In the genomic region with DNA sequence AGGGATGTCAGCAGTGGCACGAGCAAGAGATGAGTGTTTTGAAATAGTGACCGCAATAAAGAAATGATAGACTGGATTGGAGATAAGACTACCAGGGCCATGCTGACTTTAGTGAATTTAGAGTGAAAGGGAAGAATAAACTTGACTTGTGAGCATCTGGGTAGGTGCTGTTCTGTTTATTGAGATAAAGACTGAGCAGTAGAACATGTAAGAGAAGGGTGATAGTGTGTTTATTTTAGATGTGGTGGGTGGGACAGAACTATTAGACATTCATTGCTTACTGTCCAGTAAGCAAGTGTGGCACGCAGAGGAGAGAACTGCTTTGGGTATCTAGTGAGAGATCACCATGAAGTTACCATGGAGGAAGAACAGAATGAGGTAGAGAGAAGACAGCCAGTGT, we compare ENCODE assay signal across 23 mouse cellular contexts.
"Had no signal": no experiment of that assay in that cellular context is flagged by ENCODE, and none has a peak within 500 bp of the region (broad histone marks: within the 10 kb centered on the region; RNA-seq: fewer than 3 reads in every experiment).

No protein-coding gene starts in this region.

- ATAC-seq: hindbrain, embryonic 16.5 days; inflammation-experienced regulatory T-cells, adult 6 months; intestine, embryonic 16.5 days had no signal

- H3K9ac ChIP-seq: heart, embryonic 12.5 days; hindbrain, embryonic 12.5 days; hindbrain, embryonic 14.5 days; limb, embryonic 13.5 days; limb, embryonic 15.5 days had no signal

- H3K4me2 ChIP-seq: heart, embryonic 12.5 days; hindbrain, embryonic 12.5 days; hindbrain, embryonic 14.5 days; limb, embryonic 13.5 days; limb, embryonic 15.5 days had no signal

- H3K27ac ChIP-seq: gastrocnemius, adult 2 months; heart, embryonic 10.5 days; hindbrain, embryonic 10.5 days; hindbrain, embryonic 12.5 days; hindbrain, embryonic 14.5 days; layer of hippocampus, adult 2 months; left cerebral cortex, adult 2 months; limb, embryonic 13.5 days; limb, embryonic 15.5 days had no signal

- H3K27me3 ChIP-seq: heart, embryonic 12.5 days; hindbrain, embryonic 12.5 days; limb, embryonic 13.5 days; limb, embryonic 15.5 days had no signal

- H3K36me3 ChIP-seq: heart, embryonic 10.5 days; hindbrain, embryonic 10.5 days; hindbrain, embryonic 12.5 days; limb, embryonic 13.5 days; limb, embryonic 15.5 days had no signal

- H3K4me1 ChIP-seq: hindbrain, embryonic 10.5 days; hindbrain, embryonic 12.5 days; limb, embryonic 15.5 days had no signal

- DNase-seq: gastrocnemius, adult 2 months; gastrocnemius, postnatal 10 days; gastrocnemius, postnatal 25 days; heart, adult 18-20 months; heart, postnatal 10 days; heart, postnatal 4 days; kidney, adult 18-20 months; kidney, adult 8-10 months; kidney, postnatal 10 days; kidney, postnatal 25 days; kidney, postnatal 4 days had no signal

- H3K4me3 ChIP-seq: gastrocnemius, adult 2 months; heart, embryonic 10.5 days; heart, embryonic 12.5 days; hindbrain, embryonic 10.5 days; hindbrain, embryonic 12.5 days; layer of hippocampus, adult 2 months; left cerebral cortex, adult 2 months; limb, embryonic 13.5 days; limb, embryonic 15.5 days had no signal

- H3K9me3 ChIP-seq: heart, embryonic 10.5 days; hindbrain, embryonic 10.5 days; hindbrain, embryonic 12.5 days; limb, embryonic 13.5 days; limb, embryonic 15.5 days had no signal
